Mouse (Mus musculus): ENCODE measurements around the gene Trp63.

Trp63 gene

DNA sequence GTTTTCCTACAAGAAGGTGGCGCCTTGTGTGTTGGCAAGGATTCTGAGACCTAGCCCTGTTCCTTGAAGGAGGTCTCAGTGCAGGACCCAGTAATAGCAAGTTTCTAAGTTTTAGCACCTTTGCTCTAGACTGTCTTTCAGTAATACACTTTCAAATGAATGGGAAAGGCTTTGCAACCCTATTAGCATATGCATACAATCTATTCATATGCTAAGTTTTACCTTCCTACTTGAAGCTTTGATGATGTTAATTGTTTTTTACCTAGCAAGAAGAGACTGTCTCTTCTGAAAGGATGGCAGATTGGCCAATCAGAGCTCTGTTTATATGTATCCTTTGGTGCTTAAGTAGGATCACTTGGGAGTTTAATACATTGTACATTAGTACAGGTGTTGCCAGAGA, 187.9 kb downstream of the Trp63 start:
- DNase-seq (ENCODE audit: low spot score in 2 of 2), result no peak

DNA sequence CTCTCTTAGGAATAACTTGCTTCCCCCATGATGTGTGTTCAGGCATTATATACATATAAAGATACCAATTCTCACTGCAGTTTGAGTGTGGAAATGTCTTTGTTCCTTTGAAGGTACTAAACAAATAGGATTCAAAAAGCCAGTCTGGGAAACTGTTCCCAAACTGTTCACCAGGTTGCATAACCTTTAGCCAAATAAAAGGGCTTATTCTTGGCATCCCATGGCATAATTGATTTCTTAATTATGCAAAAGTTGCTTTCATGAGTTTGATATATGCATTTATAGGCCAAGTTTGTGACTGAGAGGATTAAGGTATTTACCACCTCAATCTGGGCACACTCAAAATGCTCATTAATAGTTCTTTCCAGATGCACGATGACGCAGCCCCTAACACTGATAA, 192.1 kb downstream of the Trp63 start:
- DNase-seq (ENCODE audit: low spot score in 2 of 2), result no peak

DNA sequence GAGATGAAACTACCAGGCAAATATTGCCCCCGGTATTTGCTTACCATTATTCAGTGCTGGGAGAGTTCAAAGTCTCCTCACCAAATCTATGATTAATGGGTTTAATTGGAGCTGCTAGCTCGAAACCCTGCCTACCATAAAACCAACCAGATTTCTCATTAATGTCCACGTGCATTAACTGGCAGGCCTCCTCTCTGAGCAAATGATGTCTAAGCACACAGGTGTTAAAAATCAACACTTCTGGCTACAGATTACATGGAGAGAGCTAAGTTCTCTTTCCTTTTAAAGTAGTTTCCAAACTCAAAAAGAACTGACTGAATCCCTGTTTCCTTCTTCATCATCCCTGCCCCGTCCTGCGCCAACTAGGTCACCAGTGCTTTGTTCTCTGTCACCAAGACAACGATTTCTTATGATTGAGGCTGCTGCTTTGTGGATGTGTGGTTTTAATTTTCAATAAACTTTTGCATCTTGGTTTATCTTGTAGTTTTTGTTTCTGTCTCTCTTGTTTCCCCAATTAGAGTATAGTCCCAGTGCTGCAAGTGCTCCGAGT, 193.9 kb downstream of the Trp63 start:
- no peak for DNase-seq (ENCODE audit: low spot score in 2 of 2)

DNA sequence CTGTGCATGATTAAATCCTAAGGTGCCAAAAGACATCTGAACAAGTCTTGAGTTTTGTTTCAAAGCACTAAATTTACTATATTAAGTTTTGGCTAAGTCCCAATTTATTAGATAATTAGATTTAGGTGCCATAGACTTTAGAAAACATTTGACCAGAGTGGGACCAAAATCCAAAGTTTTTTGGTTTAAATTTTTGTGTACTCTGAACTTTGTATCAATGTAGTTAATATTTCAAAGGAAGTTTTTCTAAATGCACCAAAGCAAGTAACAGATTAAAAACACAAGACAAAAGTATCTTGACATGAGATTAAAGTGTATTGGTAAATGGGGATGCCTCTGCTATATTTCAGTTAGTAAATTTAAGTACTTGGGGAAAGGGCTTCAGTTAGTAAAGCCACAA, 194.6 kb downstream of the Trp63 start:
- DNase-seq (ENCODE audit: low spot score in 2 of 2), result no peak

DNA sequence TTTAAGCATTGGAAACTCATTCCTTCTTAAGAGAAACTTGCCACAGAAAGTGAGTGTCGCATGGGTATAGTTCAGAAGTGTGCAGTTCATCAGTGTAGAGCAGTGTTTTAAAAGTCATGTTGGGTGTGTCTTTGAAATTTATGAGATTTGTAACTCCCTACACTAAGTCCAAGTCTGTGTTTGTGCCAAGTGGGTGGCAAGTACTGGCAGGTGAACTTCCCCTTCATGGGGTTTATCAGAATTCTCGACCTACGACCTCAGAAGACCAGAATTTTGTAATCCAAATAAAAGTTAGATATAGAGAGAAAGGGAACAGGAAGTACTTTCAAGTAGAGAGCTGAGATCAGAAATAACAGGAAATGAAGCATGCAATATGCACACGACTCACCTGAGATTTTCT, 215.5 kb downstream of the Trp63 start:
- no peak for DNase-seq (ENCODE audit: low spot score in 2 of 2)

DNA sequence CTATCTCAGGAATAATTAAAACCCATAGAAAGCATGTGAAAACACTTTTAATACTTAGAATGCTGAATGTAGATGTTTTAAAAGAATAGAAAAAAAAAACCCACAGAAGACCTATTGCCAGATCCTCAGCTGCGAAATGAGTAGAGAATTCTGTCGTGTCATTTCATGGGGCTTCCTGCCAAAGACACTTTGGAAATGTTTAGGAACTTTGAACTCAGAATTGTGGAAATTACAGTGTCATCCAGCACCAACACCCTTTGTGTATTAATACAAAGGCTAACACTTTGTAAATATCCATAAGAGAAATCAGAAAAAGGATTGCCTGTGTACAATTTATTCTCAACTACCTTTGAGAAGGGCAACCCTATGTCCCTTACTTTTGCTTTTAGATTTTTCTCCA, 216.1 kb downstream of the Trp63 start:
- DNase-seq (ENCODE audit: low spot score in 2 of 2), result no peak

DNA sequence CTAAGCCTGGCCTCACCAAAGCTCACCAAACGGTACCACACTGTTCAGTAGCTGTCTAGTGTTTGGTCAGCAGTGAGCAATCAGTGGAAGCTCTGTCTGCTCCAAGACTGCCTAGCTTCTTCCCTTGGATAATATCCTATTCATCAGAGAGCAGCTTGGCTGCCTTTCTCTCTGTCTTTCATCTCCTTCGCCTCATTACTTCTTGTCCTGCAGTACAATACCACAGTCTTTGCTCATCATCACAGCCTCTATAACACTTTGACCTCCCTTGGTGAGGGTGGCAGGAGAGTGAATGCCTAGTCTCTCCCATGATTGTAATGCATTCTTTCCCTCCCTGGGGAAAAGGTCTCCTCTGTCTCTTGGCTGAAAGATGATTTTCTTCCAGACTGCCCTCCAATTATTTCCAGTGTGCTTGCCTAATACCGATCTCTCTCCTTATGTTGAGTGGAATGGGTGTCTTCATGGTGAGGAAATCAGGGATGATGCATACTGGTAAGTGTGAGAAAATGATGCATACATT, 216.9 kb downstream of the Trp63 start:
- DNase-seq (ENCODE audit: low spot score in 2 of 2), result no peak

DNA sequence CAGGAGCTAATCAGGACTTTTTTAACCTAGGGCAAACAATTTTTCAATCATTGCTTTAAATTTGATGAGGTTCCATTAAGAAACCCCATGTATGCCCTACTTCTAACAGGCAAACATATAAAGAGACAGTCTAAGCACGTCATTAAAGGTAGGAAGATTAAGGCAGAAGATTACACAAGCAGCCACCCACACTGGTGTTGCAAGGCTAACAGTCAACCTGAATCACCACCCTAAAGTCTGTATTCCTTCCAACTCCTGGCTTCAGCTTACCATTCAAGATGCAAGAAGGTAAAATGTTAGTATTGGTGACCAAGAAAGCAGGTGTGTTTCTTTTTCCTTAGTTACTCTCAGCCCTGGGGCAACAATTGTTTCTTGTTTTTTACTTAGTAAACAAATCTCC, 228.6 kb downstream of the Trp63 start:
- DNase-seq (ENCODE audit: low spot score in 2 of 2), result no peak

DNA sequence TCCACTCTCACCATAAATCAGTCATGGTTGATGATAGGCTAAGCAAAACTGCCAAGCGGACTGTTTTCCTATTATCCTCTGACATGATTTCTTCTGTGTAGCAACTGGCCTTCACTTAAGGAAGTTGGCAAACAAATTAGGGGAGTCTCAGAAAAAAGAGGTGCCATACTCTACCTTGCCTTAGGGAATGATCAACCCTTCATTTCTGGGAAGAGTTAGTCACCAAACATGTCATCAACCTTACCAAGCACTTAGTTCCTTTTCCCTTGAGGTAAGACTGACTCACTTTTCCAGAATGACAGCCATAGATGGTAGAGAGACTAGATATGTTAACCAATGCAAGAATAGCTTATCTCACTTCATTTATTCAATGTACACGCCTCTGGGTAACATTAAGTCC, 250.6 kb downstream of the Trp63 start:
- no peak for DNase-seq (ENCODE audit: low spot score in 2 of 2)

Measured in right cerebral cortex, adult 2 months (tissue).